Mouse (Mus musculus) myocyte (in vitro differentiated cells): Measurements from ENCODE around the gene Mrpl43.
A peak's percentile ranks its signal among the peaks of the same experiment; 100 is the strongest.

Experiments used
- CEBPB ChIP-seq: IDR thresholded peaks from 2 replicates; pipeline ENCODE4 v1.6.1; 2011; ENCODE audit warnings: mild to moderate bottlenecking, moderate library complexity; ENCODE audit not compliant: poor library complexity, insufficient read depth, severe bottlenecking
- E2F4 ChIP-seq: IDR thresholded peaks from one replicate; pipeline ENCODE4 v1.6.1; 2011; ENCODE audit warnings: mild to moderate bottlenecking, control low read depth, moderate library complexity; ENCODE audit not compliant: insufficient read depth
- MAX ChIP-seq: IDR thresholded peaks from one replicate; pipeline ENCODE4 v1.6.1; 2011; ENCODE audit warnings: low read depth, mild to moderate bottlenecking, control low read depth
- MYOG ChIP-seq, 3 experiments: IDR thresholded peaks; one replicate each; pipeline ENCODE4 v1.6.1; 2011; ENCODE audit warnings: control low read depth in 2 of 3, low read depth in 2 of 3, mild to moderate bottlenecking in 2 of 3; ENCODE audit not compliant: insufficient read length in 2 of 3, control insufficient read depth in 1 of 3, insufficient read depth in 1 of 3
- POLR2A ChIP-seq: IDR thresholded peaks from one replicate; pipeline ENCODE4 v1.6.1; 2011; ENCODE audit warnings: low read depth, mild to moderate bottlenecking, control low read depth, moderate library complexity; ENCODE audit not compliant: insufficient read length
- POLR2AphosphoS2 ChIP-seq: IDR thresholded peaks from one replicate; pipeline ENCODE4 v1.6.1; 2011; ENCODE audit warnings: low read depth, control low read depth; ENCODE audit not compliant: insufficient read length
- REST ChIP-seq: IDR thresholded peaks from one replicate; pipeline ENCODE4 v1.6.1; 2011; ENCODE audit warnings: mild to moderate bottlenecking, control low read depth, moderate library complexity; ENCODE audit not compliant: insufficient read depth, insufficient read length
- SRF ChIP-seq: IDR thresholded peaks from one replicate; pipeline ENCODE4 v1.6.1; 2011; ENCODE audit warnings: low read depth; ENCODE audit not compliant: control insufficient read depth, insufficient read length
- TCF12 ChIP-seq: IDR thresholded peaks from one replicate; pipeline ENCODE4 v1.6.1; 2011; ENCODE audit warnings: mild to moderate bottlenecking, control low read depth; ENCODE audit not compliant: poor library complexity, insufficient read depth, severe bottlenecking
- USF1 ChIP-seq: IDR thresholded peaks from one replicate; pipeline ENCODE4 v1.6.1; 2011; ENCODE audit warnings: low read depth, mild to moderate bottlenecking, control low read depth, moderate library complexity

- TF ChIP-seq POLR2A (no peak), TCF12 (no peak), CEBPB (no peak), POLR2AphosphoS2 (peak; percentile 10), USF1 (no peak), MAX (no peak), MYOG (IDR thresholded peaks at IDR 0.05; ENCODE audit: control insufficient read depth in 1 of 3, insufficient read depth in 1 of 3, insufficient read length in 2 of 3, low read depth in 2 of 3) (no peak), E2F4 (no peak), REST (no peak), SRF (no peak)
These were observed 2.3 kb downstream of the Mrpl43 start for GRCm38 (mm10) chr19:45003740-45004516.
